Comparison of ENCODE assay signal across 15 mouse cellular contexts in genomic region chr3:156870239-156870921, GRCm38 (mm10).
A peak's percentile ranks its signal among the peaks of the same experiment; 100 is the strongest.
DNase-seq lines count a peak whose midpoint lies in the region; ATAC-seq and TF ChIP-seq lines count a peak whose summit lies in the region.
"Had no signal": no experiment of that assay in that cellular context is flagged by ENCODE, and none has a peak within 500 bp of the region (broad histone marks: within the 10 kb centered on the region; RNA-seq: fewer than 3 reads in every experiment).

No protein-coding gene starts in this region.

- H3K9ac ChIP-seq in liver, embryonic 11.5 days (ENCODE audit: low read depth, low read length): no peak overlapping the region
- no peak overlapping the region for H3K9ac ChIP-seq in liver, postnatal 0 days (replicated peaks)
- no peak overlapping the region for H3K9ac ChIP-seq in midbrain, embryonic 14.5 days (replicated peaks; ENCODE audit: low read length)
- H3K9ac ChIP-seq: liver, embryonic 13.5 days had no signal

- H3K4me2 ChIP-seq in liver, embryonic 11.5 days: no peak overlapping the region
- no peak overlapping the region for H3K4me2 ChIP-seq in liver, postnatal 0 days (ENCODE audit: low read depth, low read length)
- H3K4me2 ChIP-seq in midbrain, embryonic 14.5 days (ENCODE audit: low read length): no peak overlapping the region
- H3K4me2 ChIP-seq: liver, embryonic 13.5 days had no signal

- TF ChIP-seq EP300 in liver, postnatal 0 days (IDR thresholded peaks at IDR 0.05; ENCODE audit: low read depth): no peak

- no peak for TF ChIP-seq CTCF in liver, postnatal 0 days (IDR thresholded peaks at IDR 0.05; ENCODE audit: low read depth)

- H3K27ac ChIP-seq in liver, embryonic 11.5 days (ENCODE audit: low read depth, low read length): no peak overlapping the region
- no peak overlapping the region for H3K27ac ChIP-seq in liver, postnatal 0 days (ENCODE audit: low read depth)
- peak overlapping the region; percentile 70 for H3K27ac ChIP-seq in midbrain, embryonic 14.5 days (replicated peaks; ENCODE audit: low read depth, low read length)
- H3K27ac ChIP-seq: liver, embryonic 13.5 days; macrophage had no signal

- H3K4me3 ChIP-seq in liver, embryonic 11.5 days (ENCODE audit: low read depth, low read length): no peak overlapping the region
- no peak overlapping the region for H3K4me3 ChIP-seq in liver, postnatal 0 days (ENCODE audit: low read depth, low read length)
- H3K4me3 ChIP-seq in midbrain, embryonic 14.5 days (replicated peaks; ENCODE audit: low read depth, low read length): no peak overlapping the region
- H3K4me3 ChIP-seq: liver, embryonic 13.5 days had no signal

- no peaks in the 10 kb centered on the region for H3K4me1 ChIP-seq in liver, embryonic 11.5 days (replicated peaks; ENCODE audit: control insufficient read depth, insufficient read depth, low read length)
- H3K4me1 ChIP-seq in liver, postnatal 0 days (ENCODE audit: insufficient read depth): no peaks in the 10 kb centered on the region
- peaks cover 12% of the 10 kb centered on the region; the same call in 1 of the 2 replicates for H3K4me1 ChIP-seq in midbrain, embryonic 14.5 days (ENCODE audit: control insufficient read depth, insufficient read depth, low read length)
- H3K4me1 ChIP-seq: liver, embryonic 13.5 days had no signal

- no peaks in the 10 kb centered on the region for H3K36me3 ChIP-seq in liver, embryonic 11.5 days (ENCODE audit: control insufficient read depth, insufficient read depth, low read length)
- H3K36me3 ChIP-seq in liver, postnatal 0 days (replicated peaks; ENCODE audit: insufficient read depth, low read length): no peaks in the 10 kb centered on the region
- no peaks in the 10 kb centered on the region for H3K36me3 ChIP-seq in midbrain, embryonic 14.5 days (ENCODE audit: control insufficient read depth, insufficient read depth, low read length)
- H3K36me3 ChIP-seq: liver, embryonic 13.5 days had no signal

- H3K27me3 ChIP-seq in liver, embryonic 11.5 days (replicated peaks; ENCODE audit: control insufficient read depth, insufficient read depth, low read length): no peaks in the 10 kb centered on the region
- H3K27me3 ChIP-seq in liver, postnatal 0 days (ENCODE audit: insufficient read depth, low read length): no peaks in the 10 kb centered on the region
- no peaks in the 10 kb centered on the region for H3K27me3 ChIP-seq in midbrain, embryonic 14.5 days (ENCODE audit: control insufficient read depth, insufficient read depth, low read length)
- H3K27me3 ChIP-seq: liver, embryonic 13.5 days had no signal

- no peaks in the 10 kb centered on the region for H3K9me3 ChIP-seq in liver, embryonic 11.5 days (ENCODE audit: control insufficient read depth, low read length)
- H3K9me3 ChIP-seq in liver, postnatal 0 days (ENCODE audit: low read length): no peaks in the 10 kb centered on the region
- no peaks in the 10 kb centered on the region for H3K9me3 ChIP-seq in midbrain, embryonic 14.5 days (ENCODE audit: control insufficient read depth, low read length)
- H3K9me3 ChIP-seq: liver, embryonic 13.5 days had no signal

- ATAC-seq in liver, embryonic 11.5 days (replicated peaks; ENCODE audit: low FRiP score): peak; percentile 49
- no peak for ATAC-seq in liver, postnatal 0 days
- no peak for ATAC-seq in midbrain, embryonic 14.5 days (ENCODE audit: low FRiP score, low TSS enrichment)
- ATAC-seq: CD4-positive, CD25-positive, alpha-beta regulatory T cell, adult 4 months had no signal

- WGBS in liver, embryonic 11.5 days: 64% methylated on average over 3 of the region's 3 CpGs
- 56% methylated on average over 3 of the region's 3 CpGs for WGBS in liver, postnatal 0 days (ENCODE audit: insufficient replicate concordance)
- WGBS in midbrain, embryonic 14.5 days: 43% methylated on average over 3 of the region's 3 CpGs

- no peak for DNase-seq in liver, embryonic 11.5 days (ENCODE audit: low spot score)
- DNase-seq in liver, postnatal 0 days: no peak
- DNase-seq in fat pad, adult 2 months (ENCODE audit: extremely low read depth, low read depth, low spot score): peak; percentile 42
- peak; percentile 8 for DNase-seq in gonadal fat pad, adult 2 months (ENCODE audit: low read depth)
- peak; percentile 62 for DNase-seq in midbrain, embryonic 14.5 days
- DNase-seq in left cerebral cortex, adult 11 months (ENCODE audit: low spot score): no peak
- DNase-seq in layer of hippocampus, adult 9-11 months: no peak
- DNase-seq in natural killer cell, adult 2 months (ENCODE audit: low spot score in 2 of 2): no peak
- DNase-seq: cerebellum, adult 9-11 months; heart, adult 11 months; kidney, postnatal 10 days; liver, embryonic 13.5 days; spleen, adult 18-20 months had no signal

Comparison
In these comparisons a context has a peak if more than half of its experiments do, and no peak if none do; other contexts are left out.
1. DNase-seq: peak in fat pad, adult 2 months (single experiment), gonadal fat pad, adult 2 months (single experiment) and midbrain, embryonic 14.5 days (single experiment); none in liver, embryonic 11.5 days (single experiment), liver, postnatal 0 days (single experiment), left cerebral cortex, adult 11 months (single experiment), layer of hippocampus, adult 9-11 months (single experiment) and natural killer cell, adult 2 months (0 of 2).